Mouse (Mus musculus) brain, embryonic 14.5 days (tissue): ENCODE measurements around the gene Usp36. TPM values are rescaled to one million over a fixed set of nuclear protein-coding genes. Genes with fewer than 3 reads are reported as not detected.

Experiments used
- DNase-seq: peaks from one replicate; pipeline ENCODE4 v3.0.0-alpha.2; 2011; ENCODE audit warnings: low read depth
- CTCF ChIP-seq: fragments of 200-500 bp; IDR thresholded peaks from 2 replicates; pipeline ENCODE4 v1.5.1; 2012; ENCODE audit warnings: inconsistent platforms, mild to moderate bottlenecking, moderate library complexity, borderline replicate concordance; ENCODE audit not compliant: insufficient read depth, insufficient read length; ENCODE audit errors: extremely low read depth
- POLR2A ChIP-seq: fragments of 200-500 bp; IDR thresholded peaks from 2 replicates; pipeline ENCODE4 v1.6.1; 2012; ENCODE audit warnings: mild to moderate bottlenecking, inconsistent platforms, borderline replicate concordance; ENCODE audit not compliant: poor library complexity, insufficient read depth, insufficient read length, severe bottlenecking; ENCODE audit errors: extremely low read depth
- polyA plus RNA-seq: library from polyadenylated mRNA; depleted of rRNA; stranded (reverse); fragments of >200 nt; gene quantifications from 2 replicates; pipeline ENCODE4 v1.2.3, GENCODE M21; 2012; rRNA removed

Gene Usp36
- 20.0 and 23.4 TPM in 2 replicates for polyA plus RNA-seq

GRCm38 (mm10) chr11:118289999-118290889, at the start of gene Usp36:
Gene Usp36, minus strand, starts transcription at chr11:118290244.
- TF ChIP-seq POLR2A (peak; percentile 82; the same call in 1 of the 2 replicates), CTCF (no peak)
- DNase-seq, result peak; percentile 100

GRCm38 (mm10) chr11:118337491-118338168, 47.6 kb upstream of the Usp36 start:
- no peak for DNase-seq
- TF ChIP-seq CTCF (no peak), POLR2A (no peak)

GRCm38 (mm10) chr11:118333431-118333830, 43.4 kb upstream of the Usp36 start:
- TF ChIP-seq POLR2A, result no peak
- no peak for TF ChIP-seq CTCF
- no peak for DNase-seq

GRCm38 (mm10) chr11:118332376-118332775, 42.3 kb upstream of the Usp36 start:
- TF ChIP-seq POLR2A (no peak), CTCF (no peak)
- no peak for DNase-seq

- no peak for DNase-seq
- TF ChIP-seq CTCF (no peak), POLR2A (no peak)
Measured at GRCm38 (mm10) chr11:118330777-118331176, 40.7 kb upstream of the Usp36 start.

- DNase-seq, result no peak
- TF ChIP-seq CTCF, result no peak
- TF ChIP-seq POLR2A, result no peak
Measured at GRCm38 (mm10) chr11:118330361-118330760, 40.3 kb upstream of the Usp36 start.

- no peak for DNase-seq
- TF ChIP-seq CTCF (no peak), POLR2A (no peak)
Measured at GRCm38 (mm10) chr11:118328947-118329346, 38.9 kb upstream of the Usp36 start.

- TF ChIP-seq CTCF, result no peak
- TF ChIP-seq POLR2A, result no peak
- DNase-seq, result no peak
Measured at GRCm38 (mm10) chr11:118328511-118328910, 38.5 kb upstream of the Usp36 start.

- TF ChIP-seq POLR2A (no peak), CTCF (no peak)
- DNase-seq, result peak; percentile 93
Measured at GRCm38 (mm10) chr11:118326991-118327971, 37.2 kb upstream of the Usp36 start.

- no peak for DNase-seq
- TF ChIP-seq CTCF, result no peak
- TF ChIP-seq POLR2A, result no peak
Measured at GRCm38 (mm10) chr11:118326491-118326890, 36.4 kb upstream of the Usp36 start.

- TF ChIP-seq POLR2A (no peak), CTCF (no peak)
- no peak for DNase-seq
Measured at GRCm38 (mm10) chr11:118324541-118324940, 34.5 kb upstream of the Usp36 start.

- no peak for DNase-seq
- no peak for TF ChIP-seq CTCF
- TF ChIP-seq POLR2A, result no peak
Measured at GRCm38 (mm10) chr11:118323974-118324373, 33.9 kb upstream of the Usp36 start.

- DNase-seq, result peak; percentile 27
- TF ChIP-seq CTCF, result no peak
- no peak for TF ChIP-seq POLR2A
Measured at GRCm38 (mm10) chr11:118322647-118323046, 32.6 kb upstream of the Usp36 start.

- DNase-seq, result no peak
- TF ChIP-seq CTCF (no peak), POLR2A (no peak)
Measured at GRCm38 (mm10) chr11:118321971-118322370, 31.9 kb upstream of the Usp36 start.
